Mouse (Mus musculus): ENCODE data around the gene Irf5. TPM values are rescaled to one million over a fixed set of nuclear protein-coding genes. Genes with fewer than 3 reads are reported as not detected.

Gene Irf5
- 2.3 and 2.6 TPM in 2 replicates for polyA plus RNA-seq (2011; ENCODE audit: insufficient read depth, insufficient read length, low read depth, missing spikeins)

GRCm38 (mm10) chr6:29526281-29527251 is at the start of gene Irf5:
TSS of gene Irf5 (plus strand) at chr6:29526625.
- Histone ChIP-seq H3K27ac (ENCODE audit: insufficient read depth, low read length) (no peak within 1 kb of the TSS), H3K27me3 (ENCODE audit: control insufficient read depth, insufficient read depth, low read length, poor library complexity, severe bottlenecking) (peaks cover 9% of the 10 kb centered on the region), H3K4me3 (ENCODE audit: low read depth, low read length) (peak within 1 kb of the TSS; percentile 62), H3K9ac (ENCODE audit: low read depth, poor library complexity, severe bottlenecking) (peak within 1 kb of the TSS; percentile 83), H3K36me3 (ENCODE audit: control insufficient read depth, insufficient read depth, low read length, poor library complexity, severe bottlenecking) (no peaks in the 10 kb centered on the region), H3K9me3 (replicated peaks; ENCODE audit: control insufficient read depth, insufficient read depth, low read length, poor library complexity, severe bottlenecking) (no peaks in the 10 kb centered on the region), H3K4me1 (ENCODE audit: control insufficient read depth, insufficient read depth, low read length) (peaks cover 2% of the 10 kb centered on the region)
- TF ChIP-seq EP300 (IDR thresholded peaks at IDR 0.05; ENCODE audit: insufficient read depth, low read depth, low read length) (no peak), CTCF (IDR thresholded peaks at IDR 0.05; ENCODE audit: low read depth, low read length) (no peak), POLR2A (IDR thresholded peaks at IDR 0.05; ENCODE audit: insufficient read depth, low read length) (no peak)

GRCm38 (mm10) chr6:29482691-29483090 is 43.7 kb upstream of the Irf5 start:
- TF ChIP-seq POLR2A (IDR thresholded peaks at IDR 0.05; ENCODE audit: insufficient read depth, low read length) (no peak), EP300 (IDR thresholded peaks at IDR 0.05; ENCODE audit: insufficient read depth, low read depth, low read length) (no peak), CTCF (IDR thresholded peaks at IDR 0.05; ENCODE audit: low read depth, low read length) (no peak)
- no peaks in the 10 kb centered on the region for H3K27me3 ChIP-seq (ENCODE audit: control insufficient read depth, insufficient read depth, low read length, poor library complexity, severe bottlenecking)
- no peak overlapping the region for H3K4me3 ChIP-seq (ENCODE audit: low read depth, low read length)
- H3K9ac ChIP-seq (ENCODE audit: low read depth, poor library complexity, severe bottlenecking) = no peak overlapping the region
- H3K9me3 ChIP-seq (replicated peaks; ENCODE audit: control insufficient read depth, insufficient read depth, low read length, poor library complexity, severe bottlenecking) = no peaks in the 10 kb centered on the region
- H3K36me3 ChIP-seq (ENCODE audit: control insufficient read depth, insufficient read depth, low read length, poor library complexity, severe bottlenecking) = no peaks in the 10 kb centered on the region
- H3K4me1 ChIP-seq (ENCODE audit: control insufficient read depth, insufficient read depth, low read length) = no peaks in the 10 kb centered on the region
- no peak overlapping the region for H3K27ac ChIP-seq (ENCODE audit: insufficient read depth, low read length)

DNA sequence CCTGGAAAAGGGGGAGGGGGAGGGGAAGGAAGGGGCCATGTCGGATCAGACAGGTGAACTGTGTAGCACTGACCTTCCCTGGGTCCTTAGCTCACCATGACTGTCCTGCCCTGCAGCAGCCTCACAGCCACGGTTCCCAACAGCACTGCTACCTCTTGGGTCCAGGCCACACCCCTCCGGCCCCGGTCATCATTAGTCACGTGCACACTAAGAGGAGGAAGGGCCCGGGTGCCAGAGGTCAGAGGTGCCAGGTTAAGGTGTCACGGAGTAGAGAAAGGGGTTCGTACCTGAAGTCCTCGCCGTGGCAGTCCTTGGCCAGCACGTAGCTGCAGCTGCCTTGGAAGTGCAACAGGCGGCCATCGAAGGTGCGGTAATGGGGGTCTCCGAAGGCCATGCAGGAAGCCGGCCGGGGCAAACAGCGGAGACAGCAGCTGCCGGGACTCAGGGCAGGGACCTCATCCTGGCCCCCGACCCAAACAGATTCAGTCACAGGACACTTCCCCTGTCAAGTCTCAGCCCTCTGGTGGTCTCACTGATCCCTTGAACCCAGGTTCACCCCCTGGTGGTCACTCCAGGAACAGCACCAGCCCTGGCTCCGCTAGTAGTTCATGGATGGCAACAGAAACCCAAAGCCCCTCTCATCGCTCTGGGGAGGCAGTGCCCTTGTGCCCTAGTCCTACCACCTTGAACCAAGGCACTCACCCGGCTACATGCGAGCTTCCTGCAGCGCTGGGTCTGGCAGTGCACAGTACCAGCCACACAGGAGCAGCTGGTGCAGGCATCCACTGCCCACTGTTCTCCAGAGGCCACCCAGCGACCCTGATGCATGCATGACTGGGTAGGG is 41.5 kb upstream of the Irf5 start:
- Histone ChIP-seq H3K9ac (ENCODE audit: low read depth, poor library complexity, severe bottlenecking) (no peak overlapping the region), H3K27ac (ENCODE audit: insufficient read depth, low read length) (no peak overlapping the region), H3K36me3 (ENCODE audit: control insufficient read depth, insufficient read depth, low read length, poor library complexity, severe bottlenecking) (no peaks in the 10 kb centered on the region)

GRCm38 (mm10) chr6:29485951-29486350 is 40.5 kb upstream of the Irf5 start:
- Histone ChIP-seq H3K27me3 (ENCODE audit: control insufficient read depth, insufficient read depth, low read length, poor library complexity, severe bottlenecking) (no peaks in the 10 kb centered on the region), H3K27ac (ENCODE audit: insufficient read depth, low read length) (no peak overlapping the region), H3K9me3 (replicated peaks; ENCODE audit: control insufficient read depth, insufficient read depth, low read length, poor library complexity, severe bottlenecking) (no peaks in the 10 kb centered on the region), H3K4me3 (ENCODE audit: low read depth, low read length) (no peak overlapping the region), H3K36me3 (ENCODE audit: control insufficient read depth, insufficient read depth, low read length, poor library complexity, severe bottlenecking) (no peaks in the 10 kb centered on the region), H3K9ac (ENCODE audit: low read depth, poor library complexity, severe bottlenecking) (no peak overlapping the region), H3K4me1 (ENCODE audit: control insufficient read depth, insufficient read depth, low read length) (no peaks in the 10 kb centered on the region)
- TF ChIP-seq EP300 (IDR thresholded peaks at IDR 0.05; ENCODE audit: insufficient read depth, low read depth, low read length) (no peak), CTCF (IDR thresholded peaks at IDR 0.05; ENCODE audit: low read depth, low read length) (no peak), POLR2A (IDR thresholded peaks at IDR 0.05; ENCODE audit: insufficient read depth, low read length) (no peak)

More for the DNA sequence above, 41.5 kb upstream of the Irf5 start:
- H3K27me3 ChIP-seq (ENCODE audit: control insufficient read depth, insufficient read depth, low read length, poor library complexity, severe bottlenecking) = no peaks in the 10 kb centered on the region
- H3K9me3 ChIP-seq (replicated peaks; ENCODE audit: control insufficient read depth, insufficient read depth, low read length, poor library complexity, severe bottlenecking) = no peaks in the 10 kb centered on the region
- peak overlapping the region; percentile 24 for H3K4me3 ChIP-seq (ENCODE audit: low read depth, low read length)
- TF ChIP-seq CTCF (IDR thresholded peaks at IDR 0.05; ENCODE audit: low read depth, low read length) (peak; percentile 81), POLR2A (IDR thresholded peaks at IDR 0.05; ENCODE audit: insufficient read depth, low read length) (no peak), EP300 (IDR thresholded peaks at IDR 0.05; ENCODE audit: insufficient read depth, low read depth, low read length) (no peak)
- no peaks in the 10 kb centered on the region for H3K4me1 ChIP-seq (ENCODE audit: control insufficient read depth, insufficient read depth, low read length)

GRCm38 (mm10) chr6:29494101-29494500 is 32.3 kb upstream of the Irf5 start:
- Histone ChIP-seq H3K4me1 (ENCODE audit: control insufficient read depth, insufficient read depth, low read length) (no peaks in the 10 kb centered on the region), H3K27me3 (ENCODE audit: control insufficient read depth, insufficient read depth, low read length, poor library complexity, severe bottlenecking) (no peaks in the 10 kb centered on the region), H3K9me3 (replicated peaks; ENCODE audit: control insufficient read depth, insufficient read depth, low read length, poor library complexity, severe bottlenecking) (no peaks in the 10 kb centered on the region), H3K9ac (ENCODE audit: low read depth, poor library complexity, severe bottlenecking) (no peak overlapping the region), H3K27ac (ENCODE audit: insufficient read depth, low read length) (no peak overlapping the region), H3K36me3 (ENCODE audit: control insufficient read depth, insufficient read depth, low read length, poor library complexity, severe bottlenecking) (no peaks in the 10 kb centered on the region), H3K4me3 (ENCODE audit: low read depth, low read length) (no peak overlapping the region)
- TF ChIP-seq CTCF (IDR thresholded peaks at IDR 0.05; ENCODE audit: low read depth, low read length) (no peak), EP300 (IDR thresholded peaks at IDR 0.05; ENCODE audit: insufficient read depth, low read depth, low read length) (no peak), POLR2A (IDR thresholded peaks at IDR 0.05; ENCODE audit: insufficient read depth, low read length) (no peak)

Data from ES-Bruce4 (cell line).